Mouse (Mus musculus) MEL (cell line): ENCODE measurements around the gene Rragd. TPM values are rescaled to one million over a fixed set of nuclear protein-coding genes. Genes with fewer than 3 reads are reported as not detected.

Experiments
- DNase-seq: peaks from one replicate; pipeline ENCODE4 v3.0.0; 2011; ENCODE audit warnings: low read depth, low spot score
- H3K27ac ChIP-seq: 2 replicates; pipeline ENCODE4 v1.5.1; 2012; ENCODE audit warnings: low read depth, mild to moderate bottlenecking, control low read depth, low read length, moderate library complexity; ENCODE audit not compliant: control insufficient read depth
- H3K27me3 ChIP-seq, 2 experiments: fragments of 150-350 bp in 1 of 2; sonication (generic) in 1 of 2; 2 replicates each; pipeline ENCODE4 v1.6.1; 2012; ENCODE audit warnings: low read length in 2 of 2, mild to moderate bottlenecking in 2 of 2, improper control_type of control experiment in 1 of 2, moderate library complexity in 1 of 2; ENCODE audit not compliant: insufficient read depth in 2 of 2, control insufficient read depth in 1 of 2
- H3K36me3 ChIP-seq, 2 experiments: 2 replicates each; pipeline ENCODE4 v1.6.1; 2012 to 2014; ENCODE audit warnings: low read length in 2 of 2, improper control_type of control experiment in 1 of 2, inconsistent platforms in 1 of 2, mild to moderate bottlenecking in 1 of 2; ENCODE audit not compliant: insufficient read depth in 2 of 2, control insufficient read depth in 1 of 2
- H3K4me1 ChIP-seq, 2 experiments: fragments of 150-350 bp in 1 of 2; sonication (generic) in 1 of 2; 2 replicates each; pipeline ENCODE4 v1.6.1; 2012; ENCODE audit warnings: low read length in 2 of 2, improper control_type of control experiment in 1 of 2, mild to moderate bottlenecking in 1 of 2; ENCODE audit not compliant: insufficient read depth in 2 of 2, control insufficient read depth in 1 of 2
- H3K4me3 ChIP-seq, 2 experiments: fragments of 150-350 bp in 1 of 2; sonication (generic) in 1 of 2; 2 replicates each; pipeline ENCODE4 v1.5.1; 2012; ENCODE audit warnings: low read depth in 2 of 2, low read length in 2 of 2, mild to moderate bottlenecking in 2 of 2, moderate library complexity in 2 of 2, control low read depth in 1 of 2, improper control_type of control experiment in 1 of 2; ENCODE audit not compliant: control insufficient read depth in 1 of 2, insufficient read depth in 1 of 2
- H3K79me2 ChIP-seq: 2 replicates; pipeline ENCODE4 v1.6.1; 2012; ENCODE audit warnings: mild to moderate bottlenecking, low read length, moderate library complexity; ENCODE audit not compliant: control insufficient read depth, poor library complexity, insufficient read depth
- H3K9ac ChIP-seq: 2 replicates; pipeline ENCODE4 v1.6.1; 2012; ENCODE audit warnings: low read depth, mild to moderate bottlenecking, control low read depth, low read length, moderate library complexity; ENCODE audit not compliant: control insufficient read depth, poor library complexity, severe bottlenecking
- H3K9me3 ChIP-seq: fragments of 150-350 bp; sonication (generic); replicated peaks from 2 replicates; pipeline ENCODE4 v1.6.1; 2012; ENCODE audit warnings: mild to moderate bottlenecking, low read length, improper control_type of control experiment, moderate library complexity; ENCODE audit not compliant: insufficient read depth
- ELF1 ChIP-seq: IDR thresholded peaks from 2 replicates; pipeline ENCODE4 v1.6.1; 2014; ENCODE audit warnings: low read depth, mild to moderate bottlenecking, inconsistent platforms, low read length, improper control_type of control experiment, moderate library complexity
- GATA1 ChIP-seq: IDR thresholded peaks from 2 replicates; pipeline ENCODE4 v1.6.1; 2011; ENCODE audit warnings: low read depth, low read length, improper control_type of control experiment
- HCFC1 ChIP-seq: IDR thresholded peaks from 2 replicates; pipeline ENCODE4 v1.6.1; 2012; ENCODE audit warnings: low read depth, mild to moderate bottlenecking, inconsistent platforms, low read length, improper control_type of control experiment, moderate library complexity
- KAT2A ChIP-seq: conservative IDR thresholded peaks from 2 replicates; pipeline ENCODE4 v1.6.1; 2012; ENCODE audit warnings: low read depth, low read length, improper control_type of control experiment, inconsistent platforms
- MAX ChIP-seq: IDR thresholded peaks from 2 replicates; pipeline ENCODE4 v1.6.1; 2011; ENCODE audit warnings: low read length, improper control_type of control experiment
- MEF2A ChIP-seq: IDR thresholded peaks from 2 replicates; pipeline ENCODE4 v1.6.1; 2014; ENCODE audit warnings: low read depth, mild to moderate bottlenecking, inconsistent platforms, low read length, improper control_type of control experiment; ENCODE audit not compliant: poor library complexity, insufficient replicate concordance, severe bottlenecking; ENCODE audit errors: extremely low read depth
- MXI1 ChIP-seq: IDR thresholded peaks from 2 replicates; pipeline ENCODE4 v1.6.1; 2011; ENCODE audit warnings: mild to moderate bottlenecking, low read depth, low read length, improper control_type of control experiment
- NELFE ChIP-seq: IDR thresholded peaks from 2 replicates; pipeline ENCODE4 v1.6.1; 2011; ENCODE audit warnings: low read depth, low read length, improper control_type of control experiment
- POLR2A ChIP-seq, 2 experiments: IDR thresholded peaks; 2 replicates each; pipeline ENCODE4 v1.6.1; 2011 to 2012; ENCODE audit warnings: low read length in 2 of 2, mild to moderate bottlenecking in 2 of 2, control low read depth in 1 of 2, improper control_type of control experiment in 1 of 2, low read depth in 1 of 2, moderate library complexity in 1 of 2; ENCODE audit not compliant: control insufficient read depth in 1 of 2, insufficient read depth in 1 of 2, poor library complexity in 1 of 2
- POLR2AphosphoS2 ChIP-seq: IDR thresholded peaks from 2 replicates; pipeline ENCODE4 v1.6.1; 2011; ENCODE audit warnings: low read length, improper control_type of control experiment
- POLR2AphosphoS5 ChIP-seq: IDR thresholded peaks from 2 replicates; pipeline ENCODE4 v1.6.1; 2012; ENCODE audit warnings: low read depth, borderline replicate concordance, mild to moderate bottlenecking, inconsistent platforms, low read length, moderate library complexity, mixed read lengths
- SIN3A ChIP-seq: IDR thresholded peaks from 2 replicates; pipeline ENCODE4 v1.6.1; 2012; ENCODE audit warnings: low read length, improper control_type of control experiment, inconsistent platforms
- SMC3 ChIP-seq: IDR thresholded peaks from 2 replicates; pipeline ENCODE4 v1.6.1; 2011; ENCODE audit warnings: low read depth, low read length, improper control_type of control experiment
- UBTF ChIP-seq: IDR thresholded peaks from 2 replicates; pipeline ENCODE4 v1.6.1; 2012; ENCODE audit warnings: low read depth, mild to moderate bottlenecking, inconsistent platforms, low read length, improper control_type of control experiment, moderate library complexity, borderline replicate concordance; ENCODE audit not compliant: insufficient read depth
- USF2 ChIP-seq, 2 experiments: IDR thresholded peaks; 2 replicates each; pipeline ENCODE4 v1.6.1; 2011 to 2012; ENCODE audit warnings: improper control_type of control experiment in 2 of 2, low read length in 2 of 2, borderline replicate concordance in 1 of 2, inconsistent platforms in 1 of 2, low read depth in 1 of 2, mild to moderate bottlenecking in 1 of 2; ENCODE audit not compliant: insufficient read depth in 1 of 2
- ZC3H11A ChIP-seq: IDR thresholded peaks from 2 replicates; pipeline ENCODE4 v1.6.1; 2012; ENCODE audit warnings: low read depth, mild to moderate bottlenecking, inconsistent platforms, low read length, improper control_type of control experiment
- polyA plus RNA-seq, 2 experiments: library from polyadenylated mRNA; stranded (reverse) in 1 of 2; unstranded in 1 of 2; fragments of >175 nt in 1 of 2; fragments of >200 nt in 1 of 2; gene quantifications; 2 replicates each; pipeline versions ENCODE4 v1.2.1 to v1.2.4; 2012; ENCODE audit warnings: low replicate concordance in 2 of 2, low read depth in 1 of 2; ENCODE audit not compliant: insufficient read length in 2 of 2, insufficient read depth in 1 of 2, missing spikeins in 1 of 2
- total RNA-seq: library from RNA; depleted of rRNA; stranded (reverse); fragments of 300-350 nt; gene quantifications from 2 replicates; pipeline ENCODE4 v1.2.3, GENCODE M21; 2012

Gene Rragd
- total and polyA plus RNA-seq, 3 experiments = not detected

DNA sequence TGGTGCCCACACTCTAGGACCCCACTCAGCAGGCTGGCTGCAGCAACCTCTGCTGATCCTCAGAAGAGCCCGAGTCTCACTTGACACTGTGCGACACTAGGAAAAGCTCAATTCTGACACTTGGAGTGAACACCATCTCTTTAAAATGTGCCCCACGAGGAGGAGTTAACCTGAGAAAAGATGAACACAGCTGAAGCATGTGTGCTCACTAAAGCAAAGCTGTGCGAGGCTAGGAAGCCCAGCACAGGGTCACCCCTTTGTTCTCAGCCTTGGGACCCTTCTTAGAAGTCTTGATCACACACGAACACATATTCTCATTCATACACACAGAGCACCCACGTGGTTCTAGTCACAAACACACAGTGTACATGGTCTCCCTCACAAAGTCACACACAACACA, 82.1 kb downstream of the Rragd start:
- Histone ChIP-seq H3K9me3 (no peaks in the 10 kb centered on the region), H3K9ac (no peak overlapping the region), H3K27me3 (no peaks in the 10 kb centered on the region), H3K27ac (no peak overlapping the region), H3K79me2 (no peaks in the 10 kb centered on the region), H3K36me3 (no peaks in the 10 kb centered on the region), H3K4me1 (no peaks in the 10 kb centered on the region), H3K4me3 (no peak overlapping the region)
- no peak for DNase-seq
- TF ChIP-seq SMC3 (no peak), HCFC1 (no peak), MAX (no peak), ELF1 (no peak), MEF2A (no peak), SIN3A (no peak), USF2 (IDR thresholded peaks at IDR 0.05; ENCODE audit: borderline replicate concordance in 1 of 2, insufficient read depth in 1 of 2, low read depth in 1 of 2, low read length in 2 of 2) (no peak), NELFE (no peak), KAT2A (no peak)

DNA sequence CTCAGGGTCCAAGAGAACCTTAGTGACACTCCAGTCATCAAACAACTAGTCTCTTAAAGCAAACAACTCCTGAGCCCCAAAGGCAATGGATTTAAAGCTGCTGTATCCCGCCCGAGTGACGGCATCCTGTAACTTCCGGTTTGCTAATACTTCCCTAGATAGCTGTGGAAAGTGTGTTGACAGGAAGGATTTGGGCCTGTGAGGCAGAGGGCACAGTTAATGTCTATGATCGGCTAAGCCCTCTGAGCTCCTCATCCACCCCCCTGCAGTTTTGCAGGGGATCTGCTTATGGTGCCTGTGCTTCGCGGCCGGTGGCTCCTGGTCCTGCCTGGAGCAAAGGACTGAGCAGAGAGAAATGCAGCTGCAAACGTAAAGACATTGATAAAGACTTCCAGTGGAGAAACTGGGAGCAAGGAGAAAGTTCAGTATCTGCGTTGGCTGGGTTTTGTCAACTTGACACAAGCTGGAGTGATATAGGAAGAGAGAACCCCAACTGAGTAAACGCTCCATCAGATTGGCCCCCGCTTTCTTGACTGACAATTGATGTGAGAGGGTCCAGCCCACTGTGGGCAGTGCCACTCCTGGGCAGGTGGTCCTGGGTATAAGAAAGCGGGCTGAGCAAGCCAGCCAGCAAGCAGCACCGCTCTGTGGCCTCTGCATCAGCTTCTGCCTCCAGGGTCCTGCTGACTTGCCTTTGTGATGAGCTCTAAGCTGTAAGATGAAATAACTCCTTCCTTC, 83.6 kb downstream of the Rragd start:
- no peak overlapping the region for H3K9ac ChIP-seq
- no peaks in the 10 kb centered on the region for H3K27me3 ChIP-seq
- no peaks in the 10 kb centered on the region for H3K79me2 ChIP-seq
- H3K36me3 ChIP-seq = no peaks in the 10 kb centered on the region
- H3K4me3 ChIP-seq = no peak overlapping the region
- no peak overlapping the region for H3K27ac ChIP-seq
- no peaks in the 10 kb centered on the region for H3K9me3 ChIP-seq
- no peaks in the 10 kb centered on the region for H3K4me1 ChIP-seq
- TF ChIP-seq MAX (no peak), SIN3A (no peak), POLR2A (IDR thresholded peaks at IDR 0.05; ENCODE audit: control insufficient read depth in 1 of 2, insufficient read depth in 1 of 2, low read depth in 1 of 2, low read length in 2 of 2, poor library complexity in 1 of 2) (no peak), USF2 (IDR thresholded peaks at IDR 0.05; ENCODE audit: borderline replicate concordance in 1 of 2, insufficient read depth in 1 of 2, low read depth in 1 of 2, low read length in 2 of 2) (no peak), POLR2AphosphoS5 (no peak), ZC3H11A (no peak), KAT2A (no peak), POLR2AphosphoS2 (no peak), ELF1 (no peak), MXI1 (no peak), UBTF (no peak), MEF2A (no peak), GATA1 (no peak)
- DNase-seq = no peak
